Mouse (Mus musculus): Measurements from ENCODE around the gene Zp3r. TPM values are rescaled to one million over a fixed set of nuclear protein-coding genes. Genes with fewer than 3 reads are reported as not detected.
A peak's percentile ranks its signal among the peaks of the same experiment; 100 is the strongest.

The Zp3r gene
- polyA plus RNA-seq, 1 experiment, result not detected

- TF ChIP-seq CTCF (IDR thresholded peaks at IDR 0.05; ENCODE audit: low read depth, low read length) (no peak), EP300 (IDR thresholded peaks at IDR 0.05; ENCODE audit: insufficient read depth, low read depth, low read length) (no peak), POLR2A (IDR thresholded peaks at IDR 0.05; ENCODE audit: insufficient read depth, low read length) (no peak)
- H3K4me3 ChIP-seq (ENCODE audit: low read depth, low read length), result no peak overlapping the region
- no peaks in the 10 kb centered on the region for H3K4me1 ChIP-seq (ENCODE audit: control insufficient read depth, insufficient read depth, low read length)
- no peaks in the 10 kb centered on the region for H3K36me3 ChIP-seq (ENCODE audit: control insufficient read depth, insufficient read depth, low read length, poor library complexity, severe bottlenecking)
- H3K27ac ChIP-seq (ENCODE audit: insufficient read depth, low read length), result no peak overlapping the region
- no peak overlapping the region for H3K9ac ChIP-seq (ENCODE audit: low read depth, poor library complexity, severe bottlenecking)
- no peaks in the 10 kb centered on the region for H3K27me3 ChIP-seq (ENCODE audit: control insufficient read depth, insufficient read depth, low read length, poor library complexity, severe bottlenecking)
- H3K9me3 ChIP-seq (replicated peaks; ENCODE audit: control insufficient read depth, insufficient read depth, low read length, poor library complexity, severe bottlenecking), result no peaks in the 10 kb centered on the region
These were observed 11.5 kb upstream of the Zp3r start for GRCm38 (mm10) chr1:130640967-130641366.

- Histone ChIP-seq H3K27me3 (ENCODE audit: control insufficient read depth, insufficient read depth, low read length, poor library complexity, severe bottlenecking) (no peaks in the 10 kb centered on the region), H3K9me3 (replicated peaks; ENCODE audit: control insufficient read depth, insufficient read depth, low read length, poor library complexity, severe bottlenecking) (no peaks in the 10 kb centered on the region; the same call in 1 of the 2 replicates), H3K4me3 (ENCODE audit: low read depth, low read length) (no peak overlapping the region), H3K4me1 (ENCODE audit: control insufficient read depth, insufficient read depth, low read length) (no peaks in the 10 kb centered on the region), H3K36me3 (ENCODE audit: control insufficient read depth, insufficient read depth, low read length, poor library complexity, severe bottlenecking) (no peaks in the 10 kb centered on the region), H3K27ac (ENCODE audit: insufficient read depth, low read length) (no peak overlapping the region), H3K9ac (ENCODE audit: low read depth, poor library complexity, severe bottlenecking) (no peak overlapping the region)
- peak; percentile 86 for TF ChIP-seq CTCF (IDR thresholded peaks at IDR 0.05; ENCODE audit: low read depth, low read length)
- TF ChIP-seq POLR2A (IDR thresholded peaks at IDR 0.05; ENCODE audit: insufficient read depth, low read length), result no peak
These were observed 4.5 kb upstream of the Zp3r start for GRCm38 (mm10) chr1:130633761-130634410.

GRCm38 (mm10) chr1:130633316-130633715 is 3.9 kb upstream of the Zp3r start:
- Histone ChIP-seq H3K9me3 (replicated peaks; ENCODE audit: control insufficient read depth, insufficient read depth, low read length, poor library complexity, severe bottlenecking) (no peaks in the 10 kb centered on the region; the same call in 1 of the 2 replicates), H3K36me3 (ENCODE audit: control insufficient read depth, insufficient read depth, low read length, poor library complexity, severe bottlenecking) (no peaks in the 10 kb centered on the region), H3K4me3 (ENCODE audit: low read depth, low read length) (no peak overlapping the region), H3K4me1 (ENCODE audit: control insufficient read depth, insufficient read depth, low read length) (no peaks in the 10 kb centered on the region), H3K9ac (ENCODE audit: low read depth, poor library complexity, severe bottlenecking) (no peak overlapping the region), H3K27me3 (ENCODE audit: control insufficient read depth, insufficient read depth, low read length, poor library complexity, severe bottlenecking) (no peaks in the 10 kb centered on the region), H3K27ac (ENCODE audit: insufficient read depth, low read length) (no peak overlapping the region)
- TF ChIP-seq CTCF (IDR thresholded peaks at IDR 0.05; ENCODE audit: low read depth, low read length) (no peak), EP300 (IDR thresholded peaks at IDR 0.05; ENCODE audit: insufficient read depth, low read depth, low read length) (no peak)

GRCm38 (mm10) chr1:130596291-130596690 is 33.1 kb downstream of the Zp3r start:
- Histone ChIP-seq H3K4me3 (ENCODE audit: low read depth, low read length) (no peak overlapping the region), H3K9ac (ENCODE audit: low read depth, poor library complexity, severe bottlenecking) (no peak overlapping the region), H3K27ac (ENCODE audit: insufficient read depth, low read length) (no peak overlapping the region), H3K36me3 (ENCODE audit: control insufficient read depth, insufficient read depth, low read length, poor library complexity, severe bottlenecking) (no peaks in the 10 kb centered on the region), H3K27me3 (ENCODE audit: control insufficient read depth, insufficient read depth, low read length, poor library complexity, severe bottlenecking) (no peaks in the 10 kb centered on the region), H3K4me1 (ENCODE audit: control insufficient read depth, insufficient read depth, low read length) (no peaks in the 10 kb centered on the region), H3K9me3 (replicated peaks; ENCODE audit: control insufficient read depth, insufficient read depth, low read length, poor library complexity, severe bottlenecking) (peaks cover 5% of the 10 kb centered on the region; the same call in 1 of the 2 replicates)
- TF ChIP-seq EP300 (IDR thresholded peaks at IDR 0.05; ENCODE audit: insufficient read depth, low read depth, low read length) (no peak), CTCF (IDR thresholded peaks at IDR 0.05; ENCODE audit: low read depth, low read length) (no peak), POLR2A (IDR thresholded peaks at IDR 0.05; ENCODE audit: insufficient read depth, low read length) (no peak)

- Histone ChIP-seq H3K36me3 (ENCODE audit: control insufficient read depth, insufficient read depth, low read length, poor library complexity, severe bottlenecking) (no peaks in the 10 kb centered on the region), H3K4me1 (ENCODE audit: control insufficient read depth, insufficient read depth, low read length) (no peaks in the 10 kb centered on the region), H3K9ac (ENCODE audit: low read depth, poor library complexity, severe bottlenecking) (no peak overlapping the region), H3K27me3 (ENCODE audit: control insufficient read depth, insufficient read depth, low read length, poor library complexity, severe bottlenecking) (no peaks in the 10 kb centered on the region), H3K4me3 (ENCODE audit: low read depth, low read length) (no peak overlapping the region), H3K27ac (ENCODE audit: insufficient read depth, low read length) (no peak overlapping the region), H3K9me3 (replicated peaks; ENCODE audit: control insufficient read depth, insufficient read depth, low read length, poor library complexity, severe bottlenecking) (no peaks in the 10 kb centered on the region)
- no peak for TF ChIP-seq EP300 (IDR thresholded peaks at IDR 0.05; ENCODE audit: insufficient read depth, low read depth, low read length)
- no peak for TF ChIP-seq CTCF (IDR thresholded peaks at IDR 0.05; ENCODE audit: low read depth, low read length)
- no peak for TF ChIP-seq POLR2A (IDR thresholded peaks at IDR 0.05; ENCODE audit: insufficient read depth, low read length)
These were observed 40.8 kb downstream of the Zp3r start for GRCm38 (mm10) chr1:130588659-130589058.

- TF ChIP-seq CTCF (IDR thresholded peaks at IDR 0.05; ENCODE audit: low read depth, low read length), result no peak
- no peak for TF ChIP-seq POLR2A (IDR thresholded peaks at IDR 0.05; ENCODE audit: insufficient read depth, low read length)
- TF ChIP-seq EP300 (IDR thresholded peaks at IDR 0.05; ENCODE audit: insufficient read depth, low read depth, low read length), result no peak
- Histone ChIP-seq H3K4me3 (ENCODE audit: low read depth, low read length) (no peak overlapping the region), H3K4me1 (ENCODE audit: control insufficient read depth, insufficient read depth, low read length) (no peaks in the 10 kb centered on the region), H3K27me3 (ENCODE audit: control insufficient read depth, insufficient read depth, low read length, poor library complexity, severe bottlenecking) (no peaks in the 10 kb centered on the region), H3K9me3 (replicated peaks; ENCODE audit: control insufficient read depth, insufficient read depth, low read length, poor library complexity, severe bottlenecking) (no peaks in the 10 kb centered on the region), H3K36me3 (ENCODE audit: control insufficient read depth, insufficient read depth, low read length, poor library complexity, severe bottlenecking) (no peaks in the 10 kb centered on the region), H3K27ac (ENCODE audit: insufficient read depth, low read length) (no peak overlapping the region), H3K9ac (ENCODE audit: low read depth, poor library complexity, severe bottlenecking) (no peak overlapping the region)
These were observed 53.0 kb downstream of the Zp3r start for GRCm38 (mm10) chr1:130576389-130576788.
